Mouse (Mus musculus): ENCODE data around the gene Acap3. TPM values are rescaled to one million over a fixed set of nuclear protein-coding genes. Genes with fewer than 3 reads are reported as not detected.

Acap3 gene
- polyA plus RNA-seq, 1 experiment: 2.9 TPM

DNA sequence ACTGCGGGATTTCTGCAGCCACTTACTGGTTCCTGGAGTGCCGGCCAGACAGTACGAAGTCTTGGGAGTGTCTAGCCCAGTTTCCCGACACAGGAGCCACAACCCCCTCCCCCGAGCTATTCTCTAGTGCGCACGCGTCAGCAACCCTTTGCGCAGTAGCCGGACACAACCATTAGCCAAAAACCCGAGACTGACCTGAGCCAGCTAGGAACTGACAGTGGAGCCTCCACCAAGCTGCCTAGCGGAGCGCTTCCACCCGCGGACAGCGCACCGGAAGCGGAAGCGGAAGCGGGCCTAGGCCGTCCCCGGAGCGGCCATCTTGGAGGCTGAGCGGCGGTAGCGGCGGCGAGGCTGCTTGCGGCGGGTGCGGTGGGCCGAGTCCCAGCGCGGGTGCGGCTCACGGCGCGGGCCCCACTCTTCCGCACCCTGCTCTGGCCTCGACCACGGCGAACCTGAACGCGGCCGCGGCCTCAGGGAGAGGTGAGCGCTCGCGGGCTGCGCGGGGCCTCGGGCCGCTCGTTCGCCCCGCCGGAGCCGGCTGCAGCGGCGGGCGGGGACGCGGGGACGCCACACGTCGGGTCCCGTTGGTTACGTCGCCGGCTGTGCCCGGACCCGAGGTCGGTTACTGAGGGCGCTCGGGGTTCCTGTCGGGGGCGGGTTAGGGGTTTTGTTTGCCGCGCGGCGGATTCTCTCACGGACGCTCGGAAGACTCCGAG is 52.1 kb downstream of the Acap3 start, which contains the start of gene Ube2j2:
Gene Ube2j2, plus strand, starts transcription at position 298 of the 716 bp plus-strand sequence.
- Histone ChIP-seq H3K27ac (replicated peaks; ENCODE audit: low read depth, low read length) (peak within 1 kb of the TSS; percentile 61), H3K4me1 (ENCODE audit: control insufficient read depth, insufficient read depth, insufficient read length, low read length) (peaks cover 5% of the 10 kb centered on the region), H3K4me3 (ENCODE audit: insufficient read depth, low read depth, low read length) (peak within 1 kb of the TSS; percentile 65)

DNA sequence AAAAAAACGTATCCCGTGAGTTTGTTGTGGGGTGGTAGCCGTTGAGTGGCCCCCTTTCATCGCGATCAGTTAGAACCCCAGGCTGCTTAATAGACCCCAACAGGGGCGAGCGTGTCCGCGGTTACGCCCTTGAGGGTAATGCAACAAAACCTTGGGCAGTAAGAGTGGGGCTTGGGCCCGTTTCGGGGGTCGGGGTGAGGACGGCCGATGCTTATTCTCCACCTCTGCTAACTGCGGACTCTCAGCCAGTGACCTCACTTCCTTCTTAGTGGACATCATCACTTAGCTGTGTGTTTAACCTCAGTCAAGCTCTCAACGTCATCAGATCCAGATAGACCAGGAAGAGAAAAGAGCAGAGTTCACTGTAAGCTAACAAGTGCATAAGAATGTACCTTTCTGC is 52.6 kb downstream of the Acap3 start:
- Histone ChIP-seq H3K27ac (replicated peaks; ENCODE audit: low read depth, low read length) (no peak overlapping the region; the same call in 1 of the 2 replicates), H3K4me1 (ENCODE audit: control insufficient read depth, insufficient read depth, insufficient read length, low read length) (peaks cover 5% of the 10 kb centered on the region), H3K4me3 (ENCODE audit: insufficient read depth, low read depth, low read length) (peak overlapping the region; percentile 62)

DNA sequence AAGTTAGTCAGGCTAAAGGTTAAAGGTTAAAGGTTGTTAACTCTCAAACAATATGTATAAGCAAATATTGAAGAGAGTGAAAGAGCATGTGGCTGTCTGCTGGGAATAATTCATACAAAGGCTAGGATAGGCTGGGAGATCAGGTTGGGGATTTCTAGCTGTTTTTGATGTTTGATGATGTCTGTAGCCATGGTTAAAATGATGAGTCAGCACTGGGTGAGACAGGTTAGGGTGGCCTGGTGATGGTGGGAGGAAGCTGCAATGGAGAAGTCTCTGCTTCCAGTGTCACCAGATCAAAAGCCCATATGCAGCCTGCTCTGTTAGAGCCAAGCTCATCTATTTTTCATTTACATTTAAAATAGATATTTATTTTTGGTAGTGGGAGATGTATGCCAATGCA is 55.5 kb downstream of the Acap3 start:
- H3K27ac ChIP-seq (replicated peaks; ENCODE audit: low read depth, low read length): no peak overlapping the region
- peaks cover 5% of the 10 kb centered on the region for H3K4me1 ChIP-seq (ENCODE audit: control insufficient read depth, insufficient read depth, insufficient read length, low read length)
- H3K4me3 ChIP-seq (ENCODE audit: insufficient read depth, low read depth, low read length): no peak overlapping the region

DNA sequence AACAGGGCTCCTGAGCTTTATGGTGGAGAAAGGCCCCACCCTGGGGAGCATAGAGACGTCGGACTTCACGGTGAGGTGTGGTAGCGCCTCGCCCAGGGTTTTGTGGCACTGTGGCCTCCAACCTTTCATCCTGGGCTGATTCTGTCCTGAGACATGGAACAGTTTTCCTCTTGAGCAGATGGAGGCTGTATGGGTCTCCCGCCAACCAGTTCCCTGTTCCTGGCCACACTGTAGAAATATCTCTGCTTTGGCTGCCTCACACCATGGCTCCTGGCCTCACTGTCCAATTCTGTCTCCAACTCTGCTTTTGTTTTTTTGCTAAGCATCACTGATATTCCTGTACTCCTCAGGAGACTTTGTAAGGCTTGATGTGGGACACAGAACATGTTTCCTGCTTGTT is 63.9 kb downstream of the Acap3 start:
- no peaks in the 10 kb centered on the region for H3K4me1 ChIP-seq (ENCODE audit: control insufficient read depth, insufficient read depth, insufficient read length, low read length)
- H3K4me3 ChIP-seq (ENCODE audit: insufficient read depth, low read depth, low read length): no peak overlapping the region
- H3K27ac ChIP-seq (replicated peaks; ENCODE audit: low read depth, low read length): no peak overlapping the region

Other genes starting within 250 kb of the Acap3 start
- not detected in 2 replicates for gene Gm10563, start 246.4 kb upstream of the Acap3 start, polyA plus RNA-seq (2012; ENCODE audit: insufficient read depth, insufficient read length, missing spikeins)
- gene Mmp23, start 238.4 kb upstream of the Acap3 start, polyA plus RNA-seq (2012; ENCODE audit: insufficient read depth, insufficient read length, missing spikeins): 3.3 and 5.5 TPM in 2 replicates
- 9.7 and 29.1 TPM in 2 replicates for gene Mib2, start 222.6 kb upstream of the Acap3 start, polyA plus RNA-seq (2012; ENCODE audit: insufficient read depth, insufficient read length, missing spikeins)
- 2.4 and 3.5 TPM in 2 replicates for gene Fndc10, start 197.5 kb upstream of the Acap3 start, polyA plus RNA-seq (2012; ENCODE audit: insufficient read depth, insufficient read length, missing spikeins)
- 61.2 and 80.5 TPM in 2 replicates for gene Ssu72, start 187.0 kb upstream of the Acap3 start, polyA plus RNA-seq (2012; ENCODE audit: insufficient read depth, insufficient read length, missing spikeins)
- 0.46 TPM in 1 of 2 replicates, not detected in the other for gene Tmem240, start 157.0 kb upstream of the Acap3 start, polyA plus RNA-seq (2012; ENCODE audit: insufficient read depth, insufficient read length, missing spikeins)
- 57.0 and 74.0 TPM in 2 replicates for gene Atad3a, start 130.7 kb upstream of the Acap3 start, polyA plus RNA-seq (2012; ENCODE audit: insufficient read depth, insufficient read length, missing spikeins)
- gene Vwa1, start 117.1 kb upstream of the Acap3 start, polyA plus RNA-seq (2012; ENCODE audit: insufficient read depth, insufficient read length, missing spikeins): 2.3 and 3.9 TPM in 2 replicates
- 0.42 and 0.67 TPM in 2 replicates for gene Tmem88b, start 105.9 kb upstream of the Acap3 start, polyA plus RNA-seq (2012; ENCODE audit: insufficient read depth, insufficient read length, missing spikeins)
- gene Ankrd65, start 101.4 kb upstream of the Acap3 start, polyA plus RNA-seq (2012; ENCODE audit: insufficient read depth, insufficient read length, missing spikeins): not detected in 2 replicates
- gene Mrpl20, start 88.9 kb upstream of the Acap3 start, polyA plus RNA-seq (2012; ENCODE audit: insufficient read depth, insufficient read length, missing spikeins): 367 and 416 TPM in 2 replicates
- gene Ccnl2, start 79.3 kb upstream of the Acap3 start, polyA plus RNA-seq (2012; ENCODE audit: insufficient read depth, insufficient read length, missing spikeins): 28.2 and 61.6 TPM in 2 replicates
- gene Aurkaip1, start 60.5 kb upstream of the Acap3 start, polyA plus RNA-seq (2012; ENCODE audit: insufficient read depth, insufficient read length, missing spikeins): 259 and 309 TPM in 2 replicates
- 17.3 and 22.3 TPM in 2 replicates for gene Mxra8, start 52.1 kb upstream of the Acap3 start, polyA plus RNA-seq (2012; ENCODE audit: insufficient read depth, insufficient read length, missing spikeins)
- 19.2 and 20.2 TPM in 2 replicates for gene Dvl1, start 44.4 kb upstream of the Acap3 start, polyA plus RNA-seq (2012; ENCODE audit: insufficient read depth, insufficient read length, missing spikeins)
- gene Tas1r3, start 28.5 kb upstream of the Acap3 start, polyA plus RNA-seq (2012; ENCODE audit: insufficient read depth, insufficient read length, missing spikeins): not detected in 2 replicates
- 6.0 and 11.5 TPM in 2 replicates for gene Cptp, start 22.4 kb upstream of the Acap3 start, polyA plus RNA-seq (2012; ENCODE audit: insufficient read depth, insufficient read length, missing spikeins)
- 12.9 and 15.1 TPM in 2 replicates for gene Ints11, start 22.3 kb upstream of the Acap3 start, polyA plus RNA-seq (2012; ENCODE audit: insufficient read depth, insufficient read length, missing spikeins)
- 5.7 and 7.8 TPM in 2 replicates for gene Pusl1, start within 50 bp of the Acap3 start, polyA plus RNA-seq (2012; ENCODE audit: insufficient read depth, insufficient read length, missing spikeins)
- gene Ube2j2, start 52.0 kb downstream of the Acap3 start, polyA plus RNA-seq (2012; ENCODE audit: insufficient read depth, insufficient read length, missing spikeins): 34.8 and 46.2 TPM in 2 replicates
- 99.7 and 136 TPM in 2 replicates for gene C1qtnf12, start 70.5 kb downstream of the Acap3 start, polyA plus RNA-seq (2012; ENCODE audit: insufficient read depth, insufficient read length, missing spikeins)
- 1.8 and 3.0 TPM in 2 replicates for gene B3galt6, start 100.8 kb downstream of the Acap3 start, polyA plus RNA-seq (2012; ENCODE audit: insufficient read depth, insufficient read length, missing spikeins)
- 138 and 141 TPM in 2 replicates for gene Sdf4, start 101.0 kb downstream of the Acap3 start, polyA plus RNA-seq (2012; ENCODE audit: insufficient read depth, insufficient read length, missing spikeins)
- not detected in 2 replicates for gene Tnfrsf4, start 122.0 kb downstream of the Acap3 start, polyA plus RNA-seq (2012; ENCODE audit: insufficient read depth, insufficient read length, missing spikeins)
- gene Tnfrsf18, start 134.3 kb downstream of the Acap3 start, polyA plus RNA-seq (2012; ENCODE audit: insufficient read depth, insufficient read length, missing spikeins): not detected in 2 replicates
- gene Ttll10, start 167.6 kb downstream of the Acap3 start, polyA plus RNA-seq (2012; ENCODE audit: insufficient read depth, insufficient read length, missing spikeins): not detected in 2 replicates
- 0.48 and 3.6 TPM in 2 replicates for gene 9430015G10Rik, start 218.2 kb downstream of the Acap3 start, polyA plus RNA-seq (2012; ENCODE audit: insufficient read depth, insufficient read length, missing spikeins)
- gene Rnf223, start 238.7 kb downstream of the Acap3 start, polyA plus RNA-seq (2012; ENCODE audit: insufficient read depth, insufficient read length, missing spikeins): not detected in 2 replicates

Data from brown adipose tissue, adult 24 weeks (tissue).